Mouse (Mus musculus) granulocyte monocyte progenitor cell, adult 5-6 weeks (primary cell): Measurements from ENCODE around the gene Lonp1. TPM values are rescaled to one million over a fixed set of nuclear protein-coding genes. Genes with fewer than 3 reads are reported as not detected.
"Not testable (repeated sequence)": the region's sequence is repeated elsewhere in the genome, so short reads cannot be mapped to it uniquely, and the experiment has no call there.

Source experiments
- ATAC-seq: replicated peaks from 2 replicates; pipeline ENCODE4 v1.8.0; 2016; ENCODE audit warnings: mild to moderate bottlenecking, moderate TSS enrichment, inconsistent platforms; ENCODE audit not compliant: poor library complexity, severe bottlenecking
- total RNA-seq, 2 experiments: library from RNA; stranded (forward) in 1 of 2; stranded (reverse) in 1 of 2; fragments of 200-712, 200-1000 nt in 1 of 2; fragments of >200 nt in 1 of 2; fragmentation: Nextera tagmentation in 1 of 2; gene quantifications; 2 replicates each; pipeline ENCODE4 v1.2.3; 2014 to 2017

The Lonp1 gene
- total RNA-seq (2014; fragmentation: Nextera tagmentation) (38.2 and 45.5 TPM in 2 replicates), total RNA-seq (2017) (64.1 and 68.4 TPM in 2 replicates)

DNA sequence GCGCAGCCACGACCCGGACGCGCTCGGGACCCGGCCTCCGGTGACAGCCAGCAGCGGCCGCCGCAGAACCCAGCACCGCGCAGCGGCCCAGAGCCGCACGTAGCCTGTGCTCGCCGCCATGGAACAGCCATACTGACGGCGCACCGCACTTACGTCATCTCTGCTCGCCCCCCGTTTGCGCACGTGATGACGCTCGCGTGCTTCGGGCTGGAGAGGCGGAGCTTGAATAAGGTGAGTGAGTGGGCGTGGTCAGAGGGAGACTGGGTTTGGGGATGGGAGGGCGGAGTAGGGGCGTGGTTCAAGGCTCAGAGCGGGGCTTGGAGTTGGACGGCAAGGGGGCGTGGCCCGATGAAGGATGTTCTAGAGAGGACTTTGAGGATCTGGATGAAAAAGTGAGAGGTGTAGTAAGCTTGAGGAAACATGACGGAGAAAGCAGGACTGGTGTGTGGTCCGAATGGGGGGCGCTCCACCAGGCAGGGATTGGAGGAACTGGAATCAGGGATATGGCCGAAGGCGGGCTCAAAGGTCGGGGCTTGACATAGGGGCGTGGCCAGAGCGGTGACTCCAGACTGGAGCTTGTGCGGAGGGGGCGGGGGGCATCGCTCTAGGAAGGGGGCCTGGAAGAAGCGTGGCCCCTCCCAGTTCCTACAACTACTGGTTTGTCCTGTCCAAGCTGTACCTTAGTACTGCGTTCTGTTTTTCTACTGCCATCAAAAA lies at the start of gene Lonp1:
Gene Lonp1, minus strand, starts transcription at position 134 of the 717 bp plus-strand sequence.
- peak; percentile 81 for ATAC-seq

DNA sequence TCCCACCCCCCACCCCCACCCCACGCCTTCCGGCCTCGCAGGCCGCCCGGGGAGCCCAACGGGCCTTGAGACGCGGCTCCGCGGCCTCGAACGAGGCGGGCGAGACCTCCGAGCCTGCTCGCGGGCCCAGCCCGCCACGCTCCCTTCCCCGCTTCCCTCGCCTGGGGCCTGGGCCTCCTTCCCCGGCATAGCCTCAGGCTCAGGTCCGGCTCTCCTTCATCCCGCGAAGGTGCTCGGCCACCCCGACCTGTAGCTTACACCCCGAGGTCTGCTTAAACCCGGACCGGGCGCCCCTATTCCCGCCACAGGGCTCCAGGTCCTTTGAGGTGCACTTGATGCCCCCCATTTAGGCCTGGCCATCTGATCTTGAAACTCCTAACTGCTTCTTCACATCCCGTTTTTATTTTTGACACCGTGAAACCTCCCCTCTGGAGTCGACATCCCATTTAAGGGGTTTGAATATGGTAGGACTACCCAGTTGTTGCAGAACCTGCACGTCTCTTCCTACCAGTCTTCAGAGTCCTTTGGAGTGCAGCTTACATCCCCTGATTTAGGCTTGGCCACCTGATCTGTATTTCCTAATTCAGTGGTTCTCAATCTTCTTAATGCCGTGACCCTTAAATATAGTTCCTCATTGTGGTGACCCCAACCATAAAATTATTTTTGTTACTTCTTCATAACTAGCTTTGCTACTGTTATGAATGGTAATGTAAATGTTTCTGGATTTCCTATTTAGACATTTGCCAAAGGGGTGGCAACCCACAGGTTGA lies 47.1 kb upstream of the Lonp1 start:
- ATAC-seq: peak; percentile 53

DNA sequence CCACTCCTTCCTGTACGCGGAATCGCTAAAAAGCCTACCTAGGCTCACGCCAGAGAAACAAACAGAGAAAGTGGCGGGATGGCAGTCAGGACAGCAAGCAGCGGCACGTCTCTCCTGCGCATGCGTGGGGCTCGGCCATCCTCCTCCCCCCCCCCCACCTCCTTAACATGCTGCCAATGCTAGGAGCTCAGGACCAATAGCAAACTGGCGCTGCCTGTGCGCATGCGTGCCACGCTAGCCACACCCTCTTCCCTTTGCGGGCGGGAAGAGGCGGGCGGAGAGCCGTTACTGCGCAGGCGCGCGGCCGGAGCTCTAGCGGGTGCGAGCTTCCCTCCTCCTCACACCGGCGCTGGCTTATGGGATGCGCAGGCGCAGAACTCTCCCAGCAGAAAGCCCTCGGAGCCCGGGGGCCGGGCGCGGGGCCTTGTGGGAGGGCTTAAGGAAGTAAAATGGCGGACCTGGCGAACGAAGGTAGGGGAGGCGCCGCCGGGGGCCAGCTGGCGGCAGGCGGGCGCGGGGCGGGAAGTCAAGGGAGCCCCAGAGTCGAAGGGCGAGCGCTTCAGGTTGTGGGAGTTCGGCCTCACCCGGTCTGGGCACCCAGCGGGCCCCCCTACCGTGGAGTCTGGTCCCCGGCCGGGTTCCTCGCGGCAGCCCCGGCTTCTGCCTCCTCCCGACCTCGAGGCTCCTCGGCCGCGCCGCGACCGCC lies 46.4 kb upstream of the Lonp1 start, which contains the start of gene Ranbp3:
Gene Ranbp3, plus strand, starts transcription at position 354 of the 706 bp plus-strand sequence.
- peak; percentile 80 for ATAC-seq

DNA sequence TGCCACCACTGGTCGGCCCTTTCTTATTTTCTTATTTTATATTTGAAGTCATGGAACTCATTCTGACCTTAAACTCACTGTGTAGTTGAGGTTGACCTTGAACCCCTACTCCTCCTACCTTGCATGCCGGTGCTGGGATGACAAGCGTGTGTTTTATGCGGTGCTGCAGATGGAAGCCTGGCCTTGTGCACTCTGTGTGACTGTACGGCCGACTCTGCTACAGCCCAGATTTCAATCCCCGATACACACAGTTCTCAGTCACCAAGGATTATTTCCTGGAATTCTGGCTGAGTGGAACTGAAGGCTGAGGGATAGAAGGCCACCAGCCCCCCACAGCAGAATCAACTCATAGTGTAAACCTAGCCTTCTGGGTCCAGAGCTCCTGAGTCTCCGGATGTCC lies 43.1 kb upstream of the Lonp1 start:
- no peak for ATAC-seq

DNA sequence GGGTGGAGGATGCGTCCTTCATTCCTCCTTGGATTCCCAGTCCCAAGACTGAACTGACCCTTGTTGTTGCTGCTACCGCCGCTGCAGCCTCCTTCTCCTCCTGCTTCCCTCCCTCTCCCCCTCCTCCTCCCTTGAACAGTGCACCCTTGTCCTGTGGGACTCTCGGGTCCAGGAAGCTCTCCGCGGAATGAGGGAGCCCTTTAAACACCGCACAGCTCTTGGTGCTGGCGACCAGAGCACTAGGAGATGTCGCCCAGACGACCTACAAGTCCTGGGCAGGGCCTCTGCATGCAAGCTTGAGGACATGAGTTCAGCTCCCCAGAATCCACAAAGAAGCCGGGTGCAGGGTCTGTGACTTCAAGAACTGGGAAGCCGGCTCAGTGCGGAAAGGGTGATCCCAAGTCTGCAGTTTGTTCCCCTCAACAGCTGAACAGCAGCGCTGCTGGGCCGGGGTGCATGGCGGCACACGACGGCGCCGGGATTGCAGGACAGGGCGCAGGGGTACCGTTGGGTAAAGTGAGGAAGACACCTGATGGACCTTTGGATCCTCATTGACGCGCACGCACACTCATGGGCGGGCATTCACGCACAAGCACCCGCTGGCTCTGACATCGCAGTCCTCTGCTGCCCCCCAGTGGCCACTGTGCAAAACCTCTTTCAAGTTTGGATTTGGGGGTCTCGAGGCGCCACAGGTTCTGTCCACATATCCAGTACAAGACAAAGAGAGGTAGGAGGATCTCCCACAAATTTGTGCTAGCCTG lies 41.9 kb upstream of the Lonp1 start:
- peak; percentile 58 for ATAC-seq

DNA sequence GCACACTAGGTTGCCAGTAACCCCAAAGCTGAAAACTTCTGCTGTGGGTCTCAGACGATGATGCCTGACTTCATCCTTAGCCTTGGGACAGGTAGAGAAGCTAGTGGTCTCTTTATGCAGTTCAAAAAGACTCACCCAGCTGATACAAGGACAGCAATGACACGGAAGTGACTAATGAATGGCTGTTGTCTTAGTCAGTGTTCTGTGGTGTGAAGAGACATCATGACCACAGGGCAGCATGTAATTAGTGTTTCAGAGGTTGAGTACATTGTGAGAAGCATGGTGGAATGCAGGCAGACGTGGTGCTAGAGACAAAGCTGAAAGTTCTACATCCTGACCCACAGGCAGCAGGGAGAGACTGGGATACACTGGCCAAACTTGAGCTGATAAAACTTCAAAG lies 40.9 kb upstream of the Lonp1 start:
- ATAC-seq: no peak

DNA sequence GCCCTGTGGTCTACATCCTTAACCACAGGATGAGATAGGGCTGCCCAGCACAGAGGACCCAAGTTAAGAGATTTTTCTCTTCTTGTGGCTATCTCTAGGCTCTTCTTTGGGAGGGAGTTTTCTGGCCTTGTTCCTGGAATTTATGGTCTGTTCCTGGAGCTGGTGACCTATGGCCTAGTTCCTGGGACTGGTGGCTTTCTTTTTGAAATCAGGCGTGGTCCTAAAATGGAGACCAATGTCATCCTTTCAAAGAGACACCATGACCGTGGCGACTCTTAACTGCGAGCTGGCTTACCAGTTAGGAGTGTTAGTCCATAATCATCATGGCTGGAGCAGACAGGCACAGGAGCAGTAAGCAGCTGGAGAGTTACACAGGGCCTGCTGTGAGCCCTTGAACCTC lies 39.7 kb upstream of the Lonp1 start:
- ATAC-seq: no peak

DNA sequence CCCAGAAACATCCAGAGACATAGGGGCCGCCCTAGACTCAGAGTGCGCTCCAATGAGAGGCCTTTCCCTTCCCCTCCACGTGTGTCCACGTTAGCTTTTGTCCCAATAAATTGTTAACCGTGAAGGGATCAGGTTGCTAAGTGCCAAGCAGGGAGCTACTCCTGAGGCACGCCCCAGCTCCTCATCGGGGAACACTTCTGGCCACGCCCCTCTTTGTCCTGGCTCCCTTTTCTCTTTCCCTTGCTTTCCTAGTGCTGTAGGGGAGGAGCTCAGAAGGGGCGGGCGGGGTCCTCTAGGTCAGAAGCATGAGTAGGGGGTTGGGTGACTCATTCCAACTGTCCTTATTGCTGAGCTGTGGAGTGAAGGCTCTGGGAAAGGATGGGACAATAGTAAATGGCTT lies 37.6 kb upstream of the Lonp1 start:
- no peak for ATAC-seq

DNA sequence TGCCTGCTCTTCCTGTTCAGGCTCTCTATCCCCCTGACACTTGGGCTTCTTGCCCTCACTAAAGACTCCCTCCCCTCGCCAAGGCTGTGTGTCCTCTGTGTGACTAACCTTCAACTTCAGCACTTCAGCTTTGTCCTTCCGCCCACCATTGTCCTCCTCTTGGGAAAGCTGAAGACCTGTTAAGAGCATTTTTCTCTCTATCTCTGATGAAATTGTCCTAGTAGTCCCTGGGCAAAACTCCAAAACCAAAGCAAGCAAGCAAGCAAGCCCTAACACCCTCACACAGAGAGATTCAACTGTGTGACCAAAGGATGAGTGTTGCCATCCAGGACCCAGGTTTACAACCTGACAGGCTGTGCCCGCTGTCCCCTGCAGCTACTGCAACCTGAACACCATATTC lies 37.0 kb upstream of the Lonp1 start:
- no peak for ATAC-seq

DNA sequence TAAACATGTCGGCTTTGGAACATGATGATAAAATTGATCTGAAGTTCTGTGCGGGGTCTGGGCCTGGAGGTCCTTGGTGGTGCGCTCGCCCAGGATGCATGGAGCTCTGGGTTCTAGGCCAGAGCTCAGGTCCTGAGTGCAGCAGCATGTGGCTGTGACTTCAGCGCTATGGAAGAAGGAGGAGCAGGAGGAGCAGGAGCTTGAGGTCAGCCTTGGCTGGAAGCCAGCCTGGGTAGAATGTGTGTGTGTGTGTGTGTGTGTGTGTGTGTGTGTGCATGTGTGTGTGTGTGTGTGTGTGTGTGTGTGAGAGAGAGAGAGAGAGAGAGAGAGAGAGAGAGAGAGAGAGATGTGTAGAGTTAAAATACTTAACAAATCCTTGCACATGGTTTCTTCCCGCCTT lies 29.5 kb upstream of the Lonp1 start:
- ATAC-seq: no peak

DNA sequence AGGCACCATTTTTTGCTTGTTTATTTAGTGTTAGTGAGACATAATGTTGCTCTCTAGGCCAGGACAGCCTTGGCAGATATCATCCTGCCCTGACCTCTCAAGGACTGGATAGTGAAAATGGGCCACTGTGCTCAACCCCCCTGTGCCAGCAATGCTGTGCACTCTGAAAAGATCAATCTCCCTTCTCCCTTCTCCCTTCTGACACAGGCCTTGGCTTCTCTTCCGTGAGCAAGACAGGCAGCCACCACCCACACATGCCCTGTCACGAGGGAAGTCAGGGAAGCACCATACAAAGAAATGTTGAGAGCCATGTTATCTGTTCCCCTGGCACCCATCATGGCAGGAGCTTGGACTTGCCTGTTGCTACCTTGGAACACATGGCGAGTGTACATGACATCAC lies 28.6 kb upstream of the Lonp1 start:
- ATAC-seq: no peak

DNA sequence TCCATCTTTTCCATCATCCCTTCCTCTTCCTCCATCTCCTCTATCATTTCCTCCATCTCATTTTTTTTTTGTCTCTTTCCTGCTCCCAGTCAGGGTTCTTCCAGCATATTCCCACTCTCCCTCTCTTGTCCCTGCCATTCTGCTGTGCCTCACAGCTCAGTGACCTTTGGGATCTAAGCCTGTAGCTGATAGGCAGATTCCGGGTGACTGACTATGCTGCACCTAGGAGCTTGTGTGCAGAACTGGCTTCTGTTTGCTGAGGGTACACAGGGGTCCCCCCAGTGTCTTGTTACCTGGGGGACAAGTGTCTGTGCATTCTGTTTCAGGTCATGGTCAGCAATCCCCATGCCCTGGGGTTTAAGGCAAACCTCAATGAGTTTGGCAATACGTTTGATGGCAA lies 28.1 kb upstream of the Lonp1 start:
- ATAC-seq: no peak

DNA sequence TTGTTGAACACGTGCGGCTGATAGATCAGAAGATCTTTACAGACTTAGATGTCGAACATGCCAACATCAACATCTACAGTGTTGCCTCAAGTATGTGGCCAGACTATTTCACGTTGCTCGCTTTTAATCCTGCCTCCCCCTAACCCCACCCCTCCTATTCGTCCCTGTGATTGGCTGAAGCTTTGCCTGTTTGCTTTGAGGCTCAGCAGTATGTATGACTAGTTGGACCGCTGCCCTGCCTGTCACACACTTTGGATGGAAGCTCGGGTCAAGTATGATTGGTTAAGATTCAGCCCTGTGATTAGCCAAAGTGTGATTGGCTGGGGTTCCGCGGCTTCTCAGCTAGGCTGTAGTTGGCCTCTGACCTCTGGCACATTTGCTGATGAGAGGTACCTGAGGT lies 25.1 kb upstream of the Lonp1 start:
- ATAC-seq: no peak

DNA sequence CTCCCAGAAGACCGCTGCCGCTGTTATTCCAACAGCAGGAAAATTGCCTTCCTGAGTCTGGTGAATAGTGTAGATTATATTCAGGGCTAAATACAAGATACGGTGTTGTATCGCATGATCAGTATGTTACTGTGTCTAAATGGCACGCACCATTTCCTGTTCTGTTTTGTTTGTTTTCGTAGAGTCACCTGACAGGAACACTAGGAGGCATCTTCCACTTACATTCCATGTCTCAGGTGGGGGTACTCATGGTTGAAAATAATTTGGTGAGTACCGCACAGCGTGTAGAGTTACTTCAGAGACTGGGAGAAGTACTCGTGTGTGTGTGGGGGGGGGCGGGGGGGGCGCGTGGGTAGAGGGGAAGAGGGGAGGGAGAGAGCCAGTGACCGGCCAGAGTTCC lies 20.9 kb upstream of the Lonp1 start:
- no peak for ATAC-seq

DNA sequence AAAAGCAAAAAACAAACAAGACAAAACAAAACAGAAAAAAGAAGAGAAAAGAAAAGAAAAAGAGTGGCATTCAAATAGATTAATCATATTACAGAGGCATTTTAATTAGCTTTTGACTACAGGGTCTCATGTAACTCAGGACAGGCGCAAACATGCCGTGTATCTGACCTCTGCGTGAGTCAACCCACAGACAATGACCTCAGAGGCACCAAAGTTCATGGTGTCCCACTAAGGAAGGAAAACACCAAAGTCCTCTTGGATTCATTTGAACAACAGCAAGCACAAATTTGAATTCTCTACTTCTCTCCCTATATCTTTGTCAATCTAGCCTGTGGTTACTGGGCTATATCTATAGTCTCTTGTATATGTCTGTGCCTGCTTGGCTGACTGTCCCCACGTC lies 16.6 kb upstream of the Lonp1 start:
- ATAC-seq: no peak

DNA sequence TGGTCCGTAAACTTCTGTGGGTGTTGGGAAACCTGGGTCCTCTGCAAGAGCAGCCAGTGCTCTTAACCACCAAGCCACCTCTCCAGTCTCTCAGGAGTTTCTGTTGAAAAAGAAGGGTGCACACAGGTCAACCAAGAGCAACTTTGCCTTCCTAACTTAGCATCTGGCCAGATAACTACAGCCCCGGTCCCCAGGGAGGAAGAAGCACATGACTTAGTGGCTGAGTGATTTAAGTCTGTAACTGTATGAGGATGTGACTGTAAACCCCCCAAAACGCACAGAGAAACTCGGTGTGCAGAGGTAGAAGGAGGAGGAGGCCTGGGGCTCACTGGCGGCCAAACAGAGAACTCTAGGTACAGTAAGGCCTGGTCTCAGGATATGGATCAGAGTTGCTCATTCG lies 7.3 kb upstream of the Lonp1 start:
- no peak for ATAC-seq

DNA sequence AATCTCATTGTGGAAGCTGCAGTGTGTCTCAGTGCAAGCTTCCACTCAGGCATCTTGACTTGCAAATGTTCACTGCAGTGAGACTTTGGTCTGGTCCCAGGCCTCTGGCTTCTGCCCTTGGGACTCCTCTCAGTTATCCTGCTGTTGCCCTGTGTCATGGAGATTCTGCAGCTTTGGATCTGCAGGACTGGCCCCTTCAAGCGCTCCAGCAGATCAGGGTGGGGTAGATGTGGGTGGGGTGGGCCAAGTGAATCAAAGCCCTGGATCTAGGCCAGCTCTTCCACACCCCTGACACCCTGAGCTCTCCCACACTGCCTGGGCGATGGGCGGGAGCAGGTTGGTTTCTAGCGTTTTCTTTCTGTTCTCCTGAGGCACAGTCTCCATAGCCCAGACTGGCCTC lies 5.1 kb upstream of the Lonp1 start:
- ATAC-seq: no peak

DNA sequence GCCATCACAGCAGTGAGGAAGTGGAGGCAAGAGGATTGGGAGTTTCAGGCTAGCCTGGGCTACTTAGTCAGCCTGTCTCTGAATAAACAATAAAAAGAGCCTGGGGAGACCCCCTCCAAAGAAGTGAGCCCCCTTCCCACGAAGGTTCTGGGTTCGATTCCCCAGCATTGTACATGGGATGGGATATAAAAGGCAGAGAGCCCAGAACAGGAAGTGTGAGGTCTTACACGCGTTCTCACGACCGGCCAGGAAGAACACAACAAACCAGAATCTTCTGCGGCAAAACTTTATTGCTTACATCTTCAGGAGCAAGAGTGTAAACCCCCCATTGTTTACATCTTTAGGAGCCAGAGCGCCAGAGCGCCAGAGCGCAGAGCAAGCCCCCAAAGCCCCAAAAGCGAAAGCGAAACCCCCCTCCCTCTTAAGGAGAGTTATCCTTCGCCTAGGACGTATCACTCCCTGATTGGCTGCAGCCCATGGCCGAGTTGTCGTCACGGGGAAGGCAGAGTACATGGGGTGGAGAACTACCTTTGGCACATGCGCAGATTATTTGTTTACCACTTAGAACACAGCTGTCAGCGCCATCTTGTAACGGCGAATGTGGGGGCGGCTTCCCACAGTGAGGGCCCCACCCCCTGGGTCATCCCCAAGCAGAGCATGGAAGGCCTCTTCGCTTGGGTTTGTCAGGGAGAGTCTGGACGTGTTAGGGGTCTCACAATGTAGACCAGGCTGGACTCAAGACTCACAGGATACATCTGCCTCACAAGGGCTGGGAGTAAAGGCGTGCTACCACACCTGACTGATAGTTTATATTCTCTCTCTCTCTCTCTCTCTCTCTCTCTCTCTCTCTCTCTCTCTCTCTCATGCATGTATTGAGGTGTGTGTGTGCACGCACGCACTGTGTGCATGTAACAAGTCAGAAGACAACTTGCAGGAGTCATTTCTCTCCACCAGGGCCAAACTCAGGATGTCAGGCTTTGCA lies 3.4 kb upstream of the Lonp1 start:
- ATAC-seq: not testable (repeated sequence)

DNA sequence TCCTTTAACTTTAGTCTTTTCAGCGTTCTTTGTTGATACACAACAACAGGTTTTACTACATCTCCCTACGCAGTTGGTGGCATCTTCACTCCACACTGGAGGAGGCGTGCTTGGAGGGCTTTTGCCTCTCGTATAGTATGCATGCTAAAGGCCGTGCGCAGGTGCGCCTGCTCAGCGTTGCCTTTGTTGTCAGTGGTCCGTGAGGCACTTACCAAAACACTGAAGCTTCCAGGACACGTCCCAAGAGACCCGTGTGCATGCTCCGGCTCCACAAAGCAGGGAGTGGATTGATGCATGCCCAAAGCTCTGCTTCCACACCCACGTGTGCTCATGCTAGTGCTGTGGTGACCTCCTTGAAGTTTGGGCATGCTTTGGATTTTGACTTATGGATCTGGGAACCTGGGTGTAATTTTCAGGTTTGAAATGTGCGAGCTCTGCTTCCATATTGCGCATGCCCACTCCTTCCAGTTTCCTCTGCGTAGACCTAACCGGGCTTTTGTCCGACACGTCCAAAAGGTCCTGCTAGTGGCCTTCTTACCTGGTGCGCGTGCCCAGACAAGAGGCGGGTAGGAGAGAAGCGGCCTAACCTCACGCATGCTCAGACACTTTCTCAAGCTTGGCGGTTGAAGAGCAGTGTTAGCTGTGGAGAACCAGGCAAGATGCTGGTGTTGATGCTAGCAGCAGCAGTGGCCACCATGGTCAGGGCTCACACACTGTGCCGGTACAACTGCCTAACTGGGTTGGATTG lies 1.0 kb upstream of the Lonp1 start, which contains the start of gene Catsperd:
Gene Catsperd, plus strand, starts transcription at position 614 of the 748 bp plus-strand sequence.
- ATAC-seq: no peak
